Mouse (Mus musculus): ENCODE measurements around the gene Heatr6. TPM values are rescaled to one million over a fixed set of nuclear protein-coding genes. Genes with fewer than 3 reads are reported as not detected.

Heatr6 gene
- total and polyA plus RNA-seq, 3 experiments = 17.4 to 24.4 (median 17.6) TPM

- no peak for TF ChIP-seq BHLHE40 (IDR thresholded peaks at IDR 0.05; ENCODE audit: low read depth, low read length)
- TF ChIP-seq MEF2A (IDR thresholded peaks at IDR 0.05; ENCODE audit: borderline replicate concordance, low read depth, low read length) = no peak
- no peak for TF ChIP-seq MAZ (IDR thresholded peaks at IDR 0.05; ENCODE audit: low read depth, low read length)
- TF ChIP-seq HCFC1 (IDR thresholded peaks at IDR 0.05; ENCODE audit: low read depth, low read length) = no peak
- no peak for TF ChIP-seq E2F4 (IDR thresholded peaks at IDR 0.05; ENCODE audit: insufficient replicate concordance, low read depth, low read length)
- TF ChIP-seq JUND (conservative IDR thresholded peaks at IDR 0.05; ENCODE audit: low read depth, low read length) = no peak
- no peak for TF ChIP-seq CHD1 (IDR thresholded peaks at IDR 0.05; ENCODE audit: low read depth, low read length)
- no peak for TF ChIP-seq MXI1 (IDR thresholded peaks at IDR 0.05; ENCODE audit: low read depth, low read length)
- no peak for TF ChIP-seq ZNF384 (IDR thresholded peaks at IDR 0.05; ENCODE audit: low read depth, low read length)
- TF ChIP-seq IRF4 (IDR thresholded peaks at IDR 0.05; ENCODE audit: low read depth, low read length) = no peak
- no peak for TF ChIP-seq ZKSCAN1 (IDR thresholded peaks at IDR 0.05; ENCODE audit: borderline replicate concordance, low read depth, low read length)
- TF ChIP-seq NRF1 (IDR thresholded peaks at IDR 0.05; ENCODE audit: low read depth, low read length) = no peak
- no peak for TF ChIP-seq CTCF (conservative IDR thresholded peaks at IDR 0.05 in 1 of 2, IDR thresholded peaks at IDR 0.05 in 1 of 2; ENCODE audit: low read depth in 2 of 2, low read length in 2 of 2)
- TF ChIP-seq JUN (IDR thresholded peaks at IDR 0.05; ENCODE audit: insufficient read depth, low read depth, low read length) = no peak
- TF ChIP-seq USF2 (conservative IDR thresholded peaks at IDR 0.05; ENCODE audit: low read depth, low read length) = no peak
- TF ChIP-seq USF1 (IDR thresholded peaks at IDR 0.05; ENCODE audit: low read depth, low read length) = no peak
- no peak for TF ChIP-seq SMC3 (IDR thresholded peaks at IDR 0.05; ENCODE audit: low read depth, low read length)
- H3K79me2 ChIP-seq (replicated peaks; ENCODE audit: control insufficient read depth, extremely low read depth, insufficient read depth, poor library complexity, severe bottlenecking) = no peaks in the 10 kb centered on the region
Measured at GRCm38 (mm10) chr11:83746681-83747080, 6.8 kb upstream of the Heatr6 start, which contains the start of gene Wfdc21. Gene Wfdc21, plus strand, starts transcription at chr11:83746940.

GRCm38 (mm10) chr11:83747376-83748265 lies 5.9 kb upstream of the Heatr6 start:
- TF ChIP-seq USF1 (IDR thresholded peaks at IDR 0.05; ENCODE audit: low read depth, low read length) (no peak), ELF1 (IDR thresholded peaks at IDR 0.05; ENCODE audit: low read depth, low read length) (no peak), ZKSCAN1 (IDR thresholded peaks at IDR 0.05; ENCODE audit: borderline replicate concordance, low read depth, low read length) (no peak), SIN3A (IDR thresholded peaks at IDR 0.05; ENCODE audit: low read length) (no peak), GABPA (IDR thresholded peaks at IDR 0.05; ENCODE audit: insufficient replicate concordance, low read depth, low read length) (no peak), SMC3 (IDR thresholded peaks at IDR 0.05; ENCODE audit: low read depth, low read length) (no peak), JUN (IDR thresholded peaks at IDR 0.05; ENCODE audit: insufficient read depth, low read depth, low read length) (no peak), POLR2A (IDR thresholded peaks at IDR 0.05; ENCODE audit: low read depth, low read length) (no peak), ZNF384 (IDR thresholded peaks at IDR 0.05; ENCODE audit: low read depth, low read length) (no peak), EP300 (IDR thresholded peaks at IDR 0.05; ENCODE audit: low read length) (no peak), USF2 (conservative IDR thresholded peaks at IDR 0.05; ENCODE audit: low read depth, low read length) (no peak), CHD1 (IDR thresholded peaks at IDR 0.05; ENCODE audit: low read depth, low read length) (no peak), ZC3H11A (IDR thresholded peaks at IDR 0.05; ENCODE audit: low read depth, low read length) (no peak)
- no peak overlapping the region for H3K4me3 ChIP-seq (replicated peaks in 1 of 3; ENCODE audit: low read depth in 2 of 3, low read length in 2 of 3, poor library complexity in 1 of 3)
- in situ Hi-C loops (cut with MboI; ENCODE audit: low pct_ligation_motif_present, low pct_unique_long_range_greater_than_20kb, low sequenced_read_pairs) = loop anchor here (10.0 kb wide), 1 partner anchor 183 kb away; no protein-coding TSS in a partner anchor
- peaks cover 29 to 61% of the 10 kb centered on the region in 2 experiments for H3K4me1 ChIP-seq (ENCODE audit: control insufficient read depth in 1 of 2, insufficient read depth in 2 of 2)
- no peak overlapping the region for H3K27ac ChIP-seq (ENCODE audit: insufficient read depth, low read depth)
- no peaks in the 10 kb centered on the region for H3K79me2 ChIP-seq (replicated peaks; ENCODE audit: control insufficient read depth, extremely low read depth, insufficient read depth, poor library complexity, severe bottlenecking)
- H3K27me3 ChIP-seq (replicated peaks) = peaks cover 9% of the 10 kb centered on the region
- dilution Hi-C loops (cut with MboI; ENCODE audit: extremely low pct_ligation_motif_present, extremely low pct_unique_long_range_greater_than_20kb, low sequenced_read_pairs) = no loop called here
- no peaks in the 10 kb centered on the region for H3K9me3 ChIP-seq (replicated peaks; ENCODE audit: low read length)
- DNase-seq (ENCODE audit: extremely low read depth) = no peak
- H3K9ac ChIP-seq (ENCODE audit: insufficient read depth, low read depth) = no peak overlapping the region
- peaks cover 0 to 2% of the 10 kb centered on the region in 2 experiments for H3K36me3 ChIP-seq (replicated peaks in 1 of 2; ENCODE audit: control insufficient read depth in 1 of 2, insufficient read depth in 1 of 2, low read length in 1 of 2)
- no peak overlapping the region for H3K4me2 ChIP-seq (ENCODE audit: insufficient read depth, low read depth, poor library complexity, severe bottlenecking)

More at GRCm38 (mm10) chr11:83746681-83747080, 6.8 kb upstream of the Heatr6 start, which contains the start of gene Wfdc21:
- in situ Hi-C loops (cut with MboI; ENCODE audit: low pct_ligation_motif_present, low pct_unique_long_range_greater_than_20kb, low sequenced_read_pairs) (loop anchor here (10.0 kb wide), 1 partner anchor 182 kb away; no protein-coding TSS in a partner anchor), dilution Hi-C loops (cut with MboI; ENCODE audit: extremely low pct_ligation_motif_present, extremely low pct_unique_long_range_greater_than_20kb, low sequenced_read_pairs) (no loop called here)
- Histone ChIP-seq H3K27me3 (replicated peaks) (peaks cover 10% of the 10 kb centered on the region), H3K4me2 (ENCODE audit: insufficient read depth, low read depth, poor library complexity, severe bottlenecking) (0 out of 2 replicates have a peak within 1 kb of the TSS, but pooled peaks have one; percentile 0), H3K9me3 (replicated peaks; ENCODE audit: low read length) (no peaks in the 10 kb centered on the region), H3K27ac (ENCODE audit: insufficient read depth, low read depth) (no peak within 1 kb of the TSS), H3K4me1 (ENCODE audit: control insufficient read depth in 1 of 2, insufficient read depth in 2 of 2) (peaks cover 30 to 62% of the 10 kb centered on the region in 2 experiments), H3K4me3 (replicated peaks in 1 of 3; ENCODE audit: low read depth in 2 of 3, low read length in 2 of 3, poor library complexity in 1 of 3) (no peak within 1 kb of the TSS), H3K36me3 (replicated peaks in 1 of 2; ENCODE audit: control insufficient read depth in 1 of 2, insufficient read depth in 1 of 2, low read length in 1 of 2) (no peaks in the 10 kb centered on the region), H3K9ac (ENCODE audit: insufficient read depth, low read depth) (no peak within 1 kb of the TSS)
- no peak for DNase-seq (ENCODE audit: extremely low read depth)
